Mouse (Mus musculus) heart, postnatal 0 days (tissue): ENCODE results near the gene Rufy1. TPM values are rescaled to one million over a fixed set of nuclear protein-coding genes. Genes with fewer than 3 reads are reported as not detected.

Experiments
- ATAC-seq: fragments of 200-750 bp; cut with Nextera tagmentation; 2 replicates; pipeline ENCODE4 v1.8.0; 2017; ENCODE audit warnings: low read depth, moderate number of reproducible peaks, moderate library complexity; ENCODE audit not compliant: insufficient read depth
- DNase-seq: peaks from one replicate; pipeline ENCODE4 v3.0.0-alpha.2; 2016; ENCODE audit warnings: low spot score
- H3K27ac ChIP-seq: fragments of 300-500 bp; sonication (generic); 2 replicates; pipeline ENCODE4 v1.5.1; 2014; ENCODE audit warnings: low read depth, mild to moderate bottlenecking
- H3K27me3 ChIP-seq: fragments of 300-500 bp; sonication (generic); 2 replicates; pipeline ENCODE4 v1.6.1; 2014; ENCODE audit warnings: low read length, mixed read lengths; ENCODE audit not compliant: control insufficient read depth, insufficient read depth
- H3K36me3 ChIP-seq: fragments of 300-500 bp; sonication (generic); replicated peaks from 2 replicates; pipeline ENCODE4 v1.6.1; 2014; ENCODE audit warnings: low read length, mixed read lengths; ENCODE audit not compliant: control insufficient read depth, insufficient read depth
- H3K4me1 ChIP-seq: fragments of 300-500 bp; sonication (generic); 2 replicates; pipeline ENCODE4 v1.6.1; 2014; ENCODE audit warnings: antibody characterized with exemption; ENCODE audit not compliant: control insufficient read depth, insufficient read depth
- H3K4me2 ChIP-seq: fragments of 300-500 bp; sonication (generic); 2 replicates; pipeline ENCODE4 v1.6.1; 2014; ENCODE audit warnings: low read depth, mild to moderate bottlenecking, low read length, moderate library complexity
- H3K4me3 ChIP-seq: fragments of 300-500 bp; sonication (generic); 2 replicates; pipeline ENCODE4 v1.5.1; 2014; ENCODE audit warnings: low read depth, low read length
- H3K9ac ChIP-seq: fragments of 300-500 bp; sonication (generic); replicated peaks from 2 replicates; pipeline ENCODE4 v1.6.1; 2014; ENCODE audit warnings: low read depth, low read length, mixed read lengths
- H3K9me3 ChIP-seq: fragments of 300-500 bp; sonication (generic); replicated peaks from 2 replicates; pipeline ENCODE4 v1.6.1; 2016; ENCODE audit warnings: low read length; ENCODE audit not compliant: control insufficient read depth
- CTCF ChIP-seq: IDR thresholded peaks from 2 replicates; pipeline ENCODE4 v1.5.1; 2016; ENCODE audit warnings: antibody characterized with exemption, control low read depth, low read depth
- EP300 ChIP-seq: IDR thresholded peaks from 2 replicates; pipeline ENCODE4 v1.6.1; 2016; ENCODE audit warnings: antibody characterized with exemption, low read depth
- WGBS: fragments of 180-500 bp; shearing (Covaris S2); extraction: QIAGEN DNeasy Blood & Tissue Kit; methylation state at CpG from one replicate; pipeline ENCODE4 v1.1.7; 2014; 5-methylcytosine and 5-hydroxymethylcytosine counted together
- polyA plus RNA-seq: library from polyadenylated mRNA; unstranded; fragments of >200 nt; fragmentation: Nextera tagmentation; extraction: Ambion mirVana; gene quantifications from 2 replicates; pipeline ENCODE4 v1.2.1, GENCODE M21; 2015
- total RNA-seq: library from RNA; depleted of rRNA; stranded (reverse); fragments of >200 nt; gene quantifications from 2 replicates; pipeline ENCODE4 v1.2.3, GENCODE M21; 2014; ENCODE audit warnings: low replicate concordance

Rufy1 gene
- total and polyA plus RNA-seq, 2 experiments from 2014 or later = 22.8 to 29.2 TPM

DNA sequence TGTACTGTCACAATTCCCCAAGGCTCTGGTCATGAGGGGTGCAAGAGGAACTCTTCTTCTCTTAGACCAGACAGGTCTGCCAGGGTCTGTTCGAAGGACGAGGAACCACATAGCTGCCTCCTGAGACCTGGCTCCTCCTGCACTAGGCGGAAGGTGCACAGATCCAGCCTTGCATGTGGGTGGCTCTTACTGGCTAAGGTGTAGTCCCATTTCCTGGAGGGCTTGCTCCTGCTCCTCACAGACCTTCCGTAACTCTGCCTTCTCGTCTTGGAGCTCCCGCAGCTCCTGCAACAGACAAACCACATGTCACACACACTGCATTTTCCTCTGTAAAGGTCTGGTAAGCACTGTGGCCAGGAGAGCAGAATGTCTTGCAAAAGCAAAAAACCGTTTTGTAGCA is 36.2 kb downstream of the Rufy1 start:
- no peak for TF ChIP-seq CTCF
- no peaks in the 10 kb centered on the region for H3K27me3 ChIP-seq
- ATAC-seq = no peak
- no peak overlapping the region for H3K27ac ChIP-seq
- peaks cover 8% of the 10 kb centered on the region for H3K4me1 ChIP-seq
- H3K9me3 ChIP-seq = no peaks in the 10 kb centered on the region
- no peak overlapping the region for H3K9ac ChIP-seq
- H3K4me2 ChIP-seq = no peak overlapping the region
- no peak overlapping the region for H3K4me3 ChIP-seq
- DNase-seq = no peak
- WGBS = 86% methylated on average over 7 of the region's 7 CpGs
- peaks cover 64% of the 10 kb centered on the region for H3K36me3 ChIP-seq

GRCm38 (mm10) chr11:50393306-50393705 is 37.6 kb downstream of the Rufy1 start:
- ATAC-seq (no peak), DNase-seq (no peak)
- Histone ChIP-seq H3K27me3 (no peaks in the 10 kb centered on the region), H3K9me3 (no peaks in the 10 kb centered on the region), H3K4me1 (peaks cover 8% of the 10 kb centered on the region), H3K36me3 (peaks cover 64% of the 10 kb centered on the region), H3K9ac (no peak overlapping the region), H3K27ac (no peak overlapping the region), H3K4me2 (no peak overlapping the region), H3K4me3 (no peak overlapping the region)
- 92% methylated on average over 6 of the region's 6 CpGs for WGBS
- no peak for TF ChIP-seq EP300
- no peak for TF ChIP-seq CTCF

- TF ChIP-seq CTCF (no peak), EP300 (peak; percentile 42; the same call in 1 of the 2 replicates)
- no peaks in the 10 kb centered on the region for H3K27me3 ChIP-seq
- WGBS = 48% methylated on average over 4 of the region's 4 CpGs
- H3K4me3 ChIP-seq = no peak overlapping the region
- no peak overlapping the region for H3K4me2 ChIP-seq
- no peak overlapping the region for H3K9ac ChIP-seq
- DNase-seq (peak; percentile 48), ATAC-seq (peak; percentile 86)
- H3K27ac ChIP-seq = peak overlapping the region; percentile 77
- H3K9me3 ChIP-seq = no peaks in the 10 kb centered on the region
- H3K36me3 ChIP-seq = peaks cover 64% of the 10 kb centered on the region
- H3K4me1 ChIP-seq = peaks cover 8% of the 10 kb centered on the region
Measured at GRCm38 (mm10) chr11:50391272-50391960, 39.5 kb downstream of the Rufy1 start.

GRCm38 (mm10) chr11:50389616-50390015 is 41.3 kb downstream of the Rufy1 start:
- Histone ChIP-seq H3K4me3 (no peak overlapping the region), H3K27me3 (no peaks in the 10 kb centered on the region), H3K36me3 (peaks cover 67% of the 10 kb centered on the region), H3K9ac (no peak overlapping the region), H3K27ac (no peak overlapping the region), H3K4me2 (no peak overlapping the region), H3K9me3 (no peaks in the 10 kb centered on the region), H3K4me1 (peaks cover 8% of the 10 kb centered on the region)
- ATAC-seq = no peak
- TF ChIP-seq CTCF (no peak), EP300 (no peak)
- no peak for DNase-seq
- WGBS = 54% methylated on average over 5 of the region's 5 CpGs

DNA sequence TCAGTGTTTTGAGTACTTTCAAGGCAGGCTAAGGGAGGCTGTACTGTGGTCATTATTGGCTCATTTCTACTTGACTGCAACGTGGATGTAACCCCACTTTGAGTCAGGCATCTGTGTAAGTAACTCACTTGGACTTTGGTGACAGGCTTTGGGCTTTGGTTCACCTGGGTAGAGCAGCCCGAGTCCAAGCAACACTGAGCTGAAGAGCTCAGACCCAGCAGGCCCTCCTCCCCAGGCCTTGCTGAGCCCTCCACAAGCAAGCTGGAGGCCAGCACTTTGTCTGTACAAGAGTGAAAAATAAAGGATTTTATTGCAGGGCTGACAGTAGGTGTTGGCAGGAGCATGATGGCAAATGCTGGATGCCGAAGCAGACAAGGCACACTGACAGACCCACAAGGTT is 41.9 kb downstream of the Rufy1 start:
- no peaks in the 10 kb centered on the region for H3K27me3 ChIP-seq
- peaks cover 64% of the 10 kb centered on the region for H3K36me3 ChIP-seq
- peaks cover 8% of the 10 kb centered on the region for H3K4me1 ChIP-seq
- no peaks in the 10 kb centered on the region for H3K9me3 ChIP-seq
- no peak overlapping the region for H3K4me2 ChIP-seq
- 67% methylated on average over 3 of the region's 3 CpGs for WGBS
- no peak overlapping the region for H3K27ac ChIP-seq
- no peak for DNase-seq
- no peak overlapping the region for H3K9ac ChIP-seq
- no peak for ATAC-seq
- TF ChIP-seq CTCF (no peak), EP300 (no peak)
- H3K4me3 ChIP-seq = no peak overlapping the region

DNA sequence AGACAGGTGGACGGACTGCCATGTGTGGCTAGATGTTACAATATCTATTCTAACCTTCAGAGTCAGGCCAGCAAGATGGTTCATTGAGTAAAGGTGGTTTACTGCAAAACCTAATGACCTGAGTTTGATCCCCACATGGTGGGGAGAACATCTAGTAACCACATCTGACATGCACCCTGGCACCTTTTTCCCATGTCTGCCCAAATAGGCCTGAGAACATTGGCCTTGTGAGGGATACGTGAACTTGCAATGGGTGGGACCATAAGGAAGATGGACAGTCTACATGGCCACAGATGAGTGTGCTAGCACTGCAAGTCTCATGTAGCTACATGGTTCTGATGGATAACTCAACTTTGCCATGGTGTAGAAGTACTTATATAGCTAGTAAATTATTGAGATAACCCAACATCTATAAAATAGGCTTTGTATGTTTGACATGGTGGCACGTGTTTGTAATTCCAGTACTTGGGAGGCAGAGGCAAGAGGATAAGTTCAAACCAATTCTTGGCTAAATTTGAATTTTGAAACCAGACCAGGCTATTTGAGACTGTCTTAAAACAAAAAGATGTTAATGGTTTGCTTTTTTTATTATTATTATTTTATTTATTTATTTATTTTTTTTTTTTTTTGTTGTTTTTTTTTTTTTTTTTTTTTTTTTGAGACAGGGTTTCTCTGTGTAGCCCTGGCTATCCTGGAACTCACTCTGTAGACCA is 42.6 kb downstream of the Rufy1 start:
- H3K4me2 ChIP-seq = no peak overlapping the region
- TF ChIP-seq CTCF = no peak
- no peak for TF ChIP-seq EP300
- no peak overlapping the region for H3K9ac ChIP-seq
- H3K27ac ChIP-seq = no peak overlapping the region
- ATAC-seq (no peak), DNase-seq (no peak)
- H3K36me3 ChIP-seq = peaks cover 62% of the 10 kb centered on the region
- WGBS = 95% methylated on average over 3 of the region's 3 CpGs
- H3K27me3 ChIP-seq = no peaks in the 10 kb centered on the region
- H3K4me3 ChIP-seq = no peak overlapping the region
- H3K4me1 ChIP-seq = peaks cover 8% of the 10 kb centered on the region
- H3K9me3 ChIP-seq = no peaks in the 10 kb centered on the region
